Mouse (Mus musculus) intestine, postnatal 0 days (tissue): ENCODE measurements around the gene 4932438A13Rik. TPM values are rescaled to one million over a fixed set of nuclear protein-coding genes. Genes with fewer than 3 reads are reported as not detected.

Experiments
- ATAC-seq: fragments of 200-750 bp; cut with Nextera tagmentation; 2 replicates; pipeline ENCODE4 v1.8.0; 2017; ENCODE audit warnings: mild to moderate bottlenecking, moderate TSS enrichment, moderate library complexity
- H3K27ac ChIP-seq: fragments of 300-500 bp; sonication (generic); 2 replicates; pipeline ENCODE4 v1.5.1; 2014; ENCODE audit warnings: mild to moderate bottlenecking, low read depth, low read length, moderate library complexity
- H3K27me3 ChIP-seq: fragments of 300-500 bp; sonication (generic); replicated peaks from 2 replicates; pipeline ENCODE4 v1.6.1; 2014; ENCODE audit warnings: low read length, mixed read lengths; ENCODE audit not compliant: control insufficient read depth, insufficient read depth
- H3K36me3 ChIP-seq: fragments of 300-500 bp; sonication (generic); 2 replicates; pipeline ENCODE4 v1.6.1; 2014; ENCODE audit warnings: mild to moderate bottlenecking, moderate library complexity; ENCODE audit not compliant: control insufficient read depth, insufficient read depth
- H3K4me1 ChIP-seq: fragments of 300-500 bp; sonication (generic); replicated peaks from 2 replicates; pipeline ENCODE4 v1.6.1; 2014; ENCODE audit warnings: antibody characterized with exemption, low read length, mixed read lengths; ENCODE audit not compliant: control insufficient read depth, insufficient read depth
- H3K4me2 ChIP-seq: fragments of 300-500 bp; sonication (generic); replicated peaks from 2 replicates; pipeline ENCODE4 v1.6.1; 2014; ENCODE audit warnings: low read depth, mild to moderate bottlenecking, moderate library complexity
- H3K4me3 ChIP-seq: fragments of 300-500 bp; sonication (generic); 2 replicates; pipeline ENCODE4 v1.5.1; 2014; ENCODE audit warnings: low read depth, low read length
- H3K9ac ChIP-seq: fragments of 300-500 bp; sonication (generic); 2 replicates; pipeline ENCODE4 v1.6.1; 2014; ENCODE audit warnings: mild to moderate bottlenecking, low read depth, low read length
- H3K9me3 ChIP-seq: fragments of 300-500 bp; sonication (generic); 2 replicates; pipeline ENCODE4 v1.6.1; 2016; ENCODE audit warnings: mixed run types; ENCODE audit not compliant: control insufficient read depth
- CTCF ChIP-seq: sonication (generic); IDR thresholded peaks from 2 replicates; pipeline ENCODE4 v1.5.1; 2016; ENCODE audit warnings: low read depth, mild to moderate bottlenecking, control low read depth, antibody characterized with exemption, moderate library complexity
- WGBS: fragments of 180-500 bp; shearing (Covaris S2); extraction: QIAGEN DNeasy Blood & Tissue Kit; methylation state at CpG from one replicate; pipeline ENCODE4 v1.1.7; 2014; 5-methylcytosine and 5-hydroxymethylcytosine counted together
- polyA plus RNA-seq: library from polyadenylated mRNA; unstranded; fragments of >200 nt; fragmentation: Nextera tagmentation; extraction: Ambion mirVana; gene quantifications from 2 replicates; pipeline ENCODE4 v1.2.1, GENCODE M21; 2015

4932438A13Rik gene
- polyA plus RNA-seq, 1 experiment from 2014 or later: 28.5 TPM

DNA sequence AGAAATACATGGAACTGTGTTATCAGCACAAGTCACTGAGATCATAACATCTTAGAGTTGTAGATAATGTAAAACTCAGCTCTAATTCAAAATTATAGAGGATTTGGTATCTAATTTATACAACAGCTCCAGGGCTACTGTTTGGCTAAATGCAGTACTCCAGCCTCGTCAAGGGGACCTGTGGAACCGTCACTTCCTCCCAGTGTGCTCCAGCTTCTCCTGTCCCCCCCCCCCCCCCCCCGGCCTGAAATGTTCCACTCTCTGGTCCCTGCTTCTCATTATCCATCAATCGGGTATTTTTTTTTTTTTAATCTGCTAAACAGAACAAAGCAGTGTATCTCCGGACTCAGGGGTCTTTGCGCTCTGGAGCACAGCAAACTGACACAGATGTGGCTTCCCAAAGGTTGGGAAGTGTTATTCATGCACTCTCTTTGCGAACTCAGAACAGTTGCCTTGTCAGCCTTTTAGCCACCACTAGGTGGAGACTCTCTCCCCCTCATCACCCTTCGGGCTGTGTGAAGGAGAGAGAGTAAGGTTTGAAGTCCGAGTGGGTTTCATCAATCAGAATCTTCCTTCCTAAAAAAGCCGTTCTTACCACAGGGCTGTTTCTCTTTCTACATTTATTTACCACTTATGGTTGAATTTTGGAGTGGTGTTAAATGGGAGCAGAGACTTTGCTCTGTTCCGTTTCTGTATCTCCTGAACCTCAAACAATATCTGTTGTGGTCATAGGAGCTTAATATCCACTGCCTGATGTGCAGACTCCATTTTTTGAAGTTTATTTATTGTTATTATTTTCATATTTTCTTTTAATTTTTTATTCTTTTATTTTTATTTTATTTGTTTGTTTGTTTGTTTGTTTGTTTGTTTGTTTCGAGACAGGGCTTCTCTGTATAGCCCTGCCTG is 22.0 kb upstream of the 4932438A13Rik start:
- H3K9ac ChIP-seq: no peak overlapping the region
- H3K4me3 ChIP-seq: no peak overlapping the region
- no peaks in the 10 kb centered on the region for H3K36me3 ChIP-seq
- no peaks in the 10 kb centered on the region for H3K27me3 ChIP-seq
- no peak overlapping the region for H3K27ac ChIP-seq
- no peaks in the 10 kb centered on the region for H3K9me3 ChIP-seq
- no peak for ATAC-seq
- WGBS: 22% methylated on average over 12 of the region's 12 CpGs
- 0 out of 2 replicates have a peak overlapping the region, but pooled peaks have one; percentile 25 for H3K4me2 ChIP-seq
- TF ChIP-seq CTCF: peak; percentile 94
- H3K4me1 ChIP-seq: no peaks in the 10 kb centered on the region

DNA sequence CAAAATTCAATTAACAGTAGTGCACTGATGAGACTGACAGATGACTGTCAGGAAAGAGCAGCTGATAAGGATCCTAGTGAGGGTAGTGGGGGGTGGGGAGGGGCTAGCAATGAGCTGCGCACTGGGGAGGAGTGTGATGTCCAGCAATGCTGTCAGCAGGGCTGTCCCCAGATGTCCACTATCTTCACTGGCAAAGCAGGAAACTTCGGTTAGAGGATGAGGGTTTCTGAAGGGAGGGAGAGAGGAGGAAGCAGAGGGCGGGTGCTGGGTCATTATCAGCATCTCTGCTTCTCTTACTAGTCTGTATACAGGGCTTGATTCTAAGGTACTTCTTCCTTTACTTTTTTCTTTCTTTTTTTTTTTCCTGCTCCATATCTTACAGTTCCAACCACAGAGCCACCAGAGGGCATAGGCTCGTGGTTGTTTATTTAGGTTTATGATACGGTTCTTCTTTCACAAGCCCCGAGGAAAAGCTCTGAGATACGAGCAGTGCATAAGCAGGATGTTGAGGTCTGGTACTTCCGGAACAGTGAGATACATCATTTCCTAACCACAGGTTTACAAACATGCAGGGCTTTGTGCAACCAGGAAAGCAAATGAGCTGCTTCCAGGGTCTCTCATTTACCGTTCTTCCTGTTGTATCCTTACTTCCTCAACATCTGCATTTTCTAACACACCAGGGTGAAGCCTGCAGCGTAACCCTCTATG is 9.0 kb upstream of the 4932438A13Rik start:
- no peaks in the 10 kb centered on the region for H3K27me3 ChIP-seq
- H3K4me2 ChIP-seq: peak overlapping the region; percentile 21
- 26% methylated on average over 10 of the region's 10 CpGs for WGBS
- no peak for ATAC-seq
- H3K9ac ChIP-seq: no peak overlapping the region
- 0 out of 2 replicates have a peak, but pooled peaks have one; percentile 5 for TF ChIP-seq CTCF
- H3K36me3 ChIP-seq: no peaks in the 10 kb centered on the region
- H3K9me3 ChIP-seq: no peaks in the 10 kb centered on the region
- H3K4me3 ChIP-seq: no peak overlapping the region
- H3K4me1 ChIP-seq: no peaks in the 10 kb centered on the region
- no peak overlapping the region for H3K27ac ChIP-seq

DNA sequence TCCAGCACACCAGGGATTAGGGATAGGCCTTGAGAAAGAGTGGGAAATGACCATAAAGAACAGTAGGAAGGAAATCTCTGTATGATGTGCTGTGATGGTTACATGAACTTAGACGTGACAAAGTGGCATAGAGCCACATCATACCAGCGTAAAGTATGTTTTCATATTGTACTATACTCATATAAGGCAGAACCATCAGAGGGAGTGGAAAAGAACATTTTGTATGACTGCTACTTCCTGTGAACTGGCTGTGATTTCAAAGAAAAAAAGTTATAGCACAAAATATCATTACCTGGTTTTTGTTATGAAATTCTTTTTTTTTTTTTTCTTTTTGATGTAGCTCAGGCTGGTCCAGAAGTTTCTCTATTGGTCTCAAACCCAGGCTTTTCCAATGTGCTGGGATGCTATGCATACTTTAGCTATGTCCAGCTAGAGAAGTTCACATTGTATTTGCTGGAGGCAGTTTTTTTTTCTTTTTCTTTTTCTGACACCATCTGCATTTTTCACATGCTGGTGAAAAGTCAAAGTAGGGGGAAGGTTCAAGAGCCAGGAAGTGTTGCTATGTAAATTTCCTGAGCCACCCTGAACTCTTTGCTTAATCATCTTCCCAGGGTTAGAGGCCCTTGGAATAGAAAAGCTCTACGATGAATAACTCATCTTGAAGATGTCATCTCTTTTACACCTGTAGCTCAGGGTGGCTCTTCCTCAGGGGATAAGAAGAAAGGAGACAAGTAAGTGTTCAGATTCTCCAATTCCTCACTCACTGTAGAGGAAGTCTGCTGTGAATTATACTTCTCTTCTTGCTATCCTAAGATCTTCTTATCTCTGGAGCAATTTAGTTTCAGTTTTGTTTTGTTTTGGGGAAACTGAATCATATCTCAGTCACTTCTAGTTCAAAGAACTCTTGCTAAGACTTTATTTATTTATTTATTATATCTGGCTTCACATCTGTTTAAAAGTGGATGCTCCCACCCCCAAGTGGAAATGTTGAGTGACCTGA is 1.2 kb upstream of the 4932438A13Rik start:
- Histone ChIP-seq H3K36me3 (peaks cover 10% of the 10 kb centered on the region), H3K4me1 (no peaks in the 10 kb centered on the region), H3K9ac (no peak overlapping the region), H3K4me2 (peak overlapping the region; percentile 76), H3K9me3 (no peaks in the 10 kb centered on the region), H3K27ac (peak overlapping the region; percentile 89; the same call in 1 of the 2 replicates), H3K4me3 (peak overlapping the region; percentile 80; the same call in 1 of the 2 replicates), H3K27me3 (no peaks in the 10 kb centered on the region)
- no peak for ATAC-seq
- TF ChIP-seq CTCF: no peak
- 73% methylated on average over 3 of the region's 3 CpGs for WGBS

GRCm38 (mm10) chr3:36863427-36863826 is 523 bp downstream of the 4932438A13Rik start:
- H3K27ac ChIP-seq: peak overlapping the region; percentile 89
- peak overlapping the region; percentile 76 for H3K4me2 ChIP-seq
- peak overlapping the region; percentile 80 for H3K4me3 ChIP-seq
- under 1% methylated on average over 18 of the region's 23 CpGs for WGBS
- H3K9ac ChIP-seq: peak overlapping the region; percentile 87
- H3K36me3 ChIP-seq: peaks cover 19% of the 10 kb centered on the region
- no peak for TF ChIP-seq CTCF
- H3K9me3 ChIP-seq: no peaks in the 10 kb centered on the region
- H3K27me3 ChIP-seq: no peaks in the 10 kb centered on the region
- peak; percentile 36 for ATAC-seq
- H3K4me1 ChIP-seq: no peaks in the 10 kb centered on the region

DNA sequence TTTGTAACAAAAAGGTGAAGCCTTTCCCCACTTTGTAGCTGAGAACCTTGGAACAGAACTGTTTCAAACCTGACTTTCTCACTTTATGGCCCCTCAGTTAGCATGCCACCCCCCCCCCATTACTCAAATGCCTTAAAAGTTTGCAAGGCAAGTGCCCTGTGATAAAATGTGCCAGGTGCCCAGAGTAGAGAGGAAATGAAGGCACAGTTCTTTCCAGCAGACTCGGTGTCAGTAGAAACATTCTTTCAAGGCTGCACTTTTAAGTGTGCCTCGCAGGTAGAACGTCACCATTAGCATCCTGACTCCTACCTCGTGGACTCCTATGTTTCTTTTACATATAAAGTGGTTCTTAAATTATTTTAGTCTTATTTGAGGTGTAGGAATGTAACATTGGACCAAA is 977 bp downstream of the 4932438A13Rik start:
- H3K27ac ChIP-seq: peak overlapping the region; percentile 89; the same call in 1 of the 2 replicates
- H3K9me3 ChIP-seq: no peaks in the 10 kb centered on the region
- H3K36me3 ChIP-seq: peaks cover 19% of the 10 kb centered on the region
- 48% methylated on average over 4 of the region's 4 CpGs for WGBS
- no peak for TF ChIP-seq CTCF
- H3K9ac ChIP-seq: peak overlapping the region; percentile 87; the same call in 1 of the 2 replicates
- H3K4me1 ChIP-seq: no peaks in the 10 kb centered on the region
- peak overlapping the region; percentile 80 for H3K4me3 ChIP-seq
- peak overlapping the region; percentile 76 for H3K4me2 ChIP-seq
- ATAC-seq: no peak
- no peaks in the 10 kb centered on the region for H3K27me3 ChIP-seq
